Mouse (Mus musculus) liver, embryonic 14.5 days (tissue): ENCODE data around the gene Dvl2.

Source experiments
- CTCF ChIP-seq: IDR thresholded peaks from 2 replicates; pipeline ENCODE4 v1.5.1; 2016; ENCODE audit warnings: antibody characterized with exemption, low read depth, control low read depth
- EP300 ChIP-seq: IDR thresholded peaks from 2 replicates; pipeline ENCODE4 v1.6.1; 2016; ENCODE audit warnings: antibody characterized with exemption, low read depth

DNA sequence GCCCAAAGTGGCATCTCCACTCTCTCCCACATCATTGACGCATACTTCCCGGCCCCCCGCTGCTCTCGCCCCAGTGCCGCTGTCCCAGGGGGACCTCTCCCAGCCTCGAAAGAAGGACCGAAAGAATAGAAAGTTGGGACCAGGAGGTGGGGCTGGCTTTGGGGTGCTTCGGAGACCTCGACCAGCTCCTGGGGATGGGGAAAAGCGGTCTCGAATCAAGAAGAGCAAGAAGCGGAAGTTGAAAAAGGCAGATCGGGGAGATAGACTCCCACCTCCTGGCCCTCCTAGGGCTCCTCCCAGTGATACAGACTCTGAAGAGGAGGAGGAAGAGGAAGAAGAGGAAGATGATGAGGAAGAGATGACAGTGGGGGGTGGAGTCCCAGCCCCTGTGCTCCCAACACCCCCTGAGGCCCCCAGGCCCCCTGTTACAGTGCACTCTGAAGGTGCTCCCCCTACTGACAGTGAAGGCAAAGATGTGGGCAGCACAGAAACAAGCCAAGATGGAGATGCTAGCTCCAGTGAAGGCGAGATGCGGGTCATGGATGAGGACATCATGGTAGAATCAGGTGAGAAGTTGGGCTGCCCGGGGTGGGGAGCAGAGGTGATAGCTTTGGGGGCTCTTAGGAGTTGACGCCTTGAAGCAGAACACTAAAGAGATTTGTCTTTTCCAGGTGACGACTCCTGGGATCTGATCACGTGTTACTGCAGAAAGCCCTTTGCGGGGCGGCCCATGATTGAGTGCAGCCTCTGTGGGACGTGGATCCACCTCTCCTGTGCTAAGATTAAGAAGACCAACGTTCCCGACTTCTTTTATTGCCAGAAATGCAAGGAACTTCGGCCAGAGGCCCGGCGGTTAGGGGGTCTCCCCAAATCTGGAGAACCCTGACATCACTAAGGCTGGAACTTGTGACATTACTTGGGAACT lies 1.6 kb upstream of the Dvl2 start:
- TF ChIP-seq CTCF, result peak; percentile 53
- no peak for TF ChIP-seq EP300
